Comparison of ENCODE assay signal across 8 mouse cellular contexts in the genomic region with DNA sequence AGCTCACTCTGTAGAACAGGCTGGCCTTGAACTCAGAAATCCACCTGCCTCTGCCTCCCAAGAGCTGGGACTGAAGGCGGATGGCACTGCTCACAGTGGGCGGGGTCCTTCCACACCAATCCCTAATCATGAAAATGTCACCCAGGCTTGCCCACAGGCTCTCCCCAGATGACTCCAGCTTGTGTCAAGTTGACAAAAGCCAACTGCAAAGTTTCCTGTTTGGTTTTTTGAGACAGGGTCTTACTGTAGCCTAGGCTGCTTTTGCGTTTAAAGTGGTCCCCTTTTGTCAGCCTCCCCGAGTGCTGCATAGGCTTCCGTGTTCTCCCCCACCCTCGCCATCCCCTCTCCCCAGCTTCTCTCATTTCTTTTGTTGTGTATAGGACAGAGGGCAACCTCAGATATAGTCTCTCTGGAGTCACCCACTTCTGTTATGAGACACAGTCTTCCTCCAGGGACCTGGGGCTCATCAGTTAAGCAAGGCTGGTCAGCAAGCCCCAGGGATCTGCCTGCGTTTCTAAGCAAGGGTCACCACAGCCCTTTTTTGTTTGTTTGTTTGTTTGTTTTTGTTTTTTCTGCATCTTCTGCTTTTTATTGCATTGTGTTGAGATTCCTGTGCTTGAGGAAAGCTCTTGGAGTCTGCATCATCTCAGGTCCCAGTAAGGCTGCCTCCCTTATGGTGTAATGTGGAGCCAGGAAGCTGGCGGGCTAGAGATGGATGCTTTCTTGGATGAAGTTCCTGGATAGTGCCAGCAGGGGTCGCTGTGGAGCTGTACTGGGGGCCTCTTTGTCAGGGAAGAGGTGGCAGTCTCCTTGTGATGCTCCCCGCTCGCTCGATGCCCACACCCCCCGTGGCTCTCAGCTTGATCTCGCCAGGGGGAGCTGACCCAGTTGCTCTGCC. TPM values are rescaled to one million over a fixed set of nuclear protein-coding genes. Genes with fewer than 3 reads are reported as not detected.
A peak's percentile ranks its signal among the peaks of the same experiment; 100 is the strongest.
DNase-seq lines count a peak whose midpoint lies in the region; ATAC-seq and TF ChIP-seq lines count a peak whose summit lies in the region.

No protein-coding gene starts in this region.

- peak; percentile 90 to 97 for DNase-seq in adrenal gland, adult (ENCODE audit: inconsistent age in 2 of 2, low spot score in 1 of 2)
- peak; percentile 78 for DNase-seq in gastrocnemius, adult 8-10 months (ENCODE audit: low spot score in 2 of 2)
- DNase-seq in hindlimb bud, embryonic 11.5 days (ENCODE audit: extremely low spot score, low read depth, low spot score) = peak; percentile 75
- DNase-seq in left cerebral cortex, adult 2 months (ENCODE audit: extremely low spot score in 1 of 2, low spot score in 2 of 2) = peak; percentile 87 to 92
- DNase-seq in right cerebral cortex, postnatal 10 days (ENCODE audit: low spot score in 2 of 2) = peak; percentile 90 to 94
- peak; percentile 90 for DNase-seq in urinary bladder, postnatal 14 days (ENCODE audit: low spot score)

- no peak for TF ChIP-seq POLR2A in cortical plate, adult 2 months (IDR thresholded peaks at IDR 0.05; ENCODE audit: extremely low read depth, insufficient read depth, low read length)

- no peak overlapping the region for H3K4me3 ChIP-seq in cortical plate, adult 2 months (ENCODE audit: insufficient read depth, low read length)
- peak overlapping the region; percentile 3; the same call in 1 of the 2 replicates for H3K4me3 ChIP-seq in left cerebral cortex, adult 2 months

- H3K27ac ChIP-seq in cortical plate, adult 2 months (ENCODE audit: insufficient read depth, low read length) = no peak overlapping the region
- 0 out of 2 replicates have a peak overlapping the region, but pooled peaks have one; percentile 41 for H3K27ac ChIP-seq in left cerebral cortex, adult 2 months

- ATAC-seq in megakaryocyte-erythroid progenitor cell, adult 5-6 weeks (replicated peaks; ENCODE audit: low FRiP score, low TSS enrichment, poor library complexity, severe bottlenecking) = peak; percentile 59

- no peaks in the 10 kb centered on the region for H3K4me1 ChIP-seq in cortical plate, adult 2 months (ENCODE audit: control insufficient read depth, insufficient read depth, low read length)

- intact Hi-C loops in left cerebral cortex, adult 2 months (cut with DNase I) = loop anchor here (1.0 to 5.0 kb wide), 3 partner anchors 28 to 414 kb away; no protein-coding TSS in a partner anchor

- TF ChIP-seq CTCF in cortical plate, adult 2 months (IDR thresholded peaks at IDR 0.05; ENCODE audit: extremely low read depth, insufficient read depth, low read length) = peak; percentile 94
- TF ChIP-seq CTCF in left cerebral cortex, adult 2 months (IDR thresholded peaks at IDR 0.05) = no peak; the same call in none of the 2 replicates

RNA-seq across cellular contexts. Expression of gene Prcd, which starts 10.4 kb away (rescaled TPM):
- polyA plus RNA-seq in cortical plate, adult 2 months (2012; rRNA removed) = 8.2 and 8.4 TPM in 2 replicates
- under 1 TPM in 2 of 4 experiments, not detected in 2; 0.29 to 0.51 TPM for total RNA-seq in gastrocnemius, adult 8-10 months (2022)
- total RNA-seq in left cerebral cortex, adult 2 months (2021) = 1 to 10 TPM; 5.4 to 5.8 TPM
- total RNA-seq in megakaryocyte-erythroid progenitor cell, adult 5-6 weeks (2014; fragmentation: Nextera tagmentation) = 2.1 TPM in 1 of 2 replicates, not detected in the other
- total RNA-seq in megakaryocyte-erythroid progenitor cell, adult 5-6 weeks (2017) = not detected in 2 replicates

RNA-seq across cellular contexts. Expression of gene Cygb, which starts 11.2 kb away (rescaled TPM):
- polyA plus RNA-seq in cortical plate, adult 2 months (2012; rRNA removed) = 49.6 and 49.8 TPM in 2 replicates
- 10 to 100 TPM in 2 of 4 experiments, 1 to 10 TPM in 2; 6.4 to 14.4 (median 10.1) TPM for total RNA-seq in gastrocnemius, adult 8-10 months (2022)
- total RNA-seq in left cerebral cortex, adult 2 months (2021) = 10 to 100 TPM; 42.8 to 45.3 TPM
- total RNA-seq in megakaryocyte-erythroid progenitor cell, adult 5-6 weeks (2014; fragmentation: Nextera tagmentation) = not detected in 2 replicates
- total RNA-seq in megakaryocyte-erythroid progenitor cell, adult 5-6 weeks (2017) = not detected in 2 replicates

RNA-seq across cellular contexts. Expression of gene Rhbdf2, which starts 16.1 kb away (rescaled TPM):
- 1.8 and 2.1 TPM in 2 replicates for polyA plus RNA-seq in cortical plate, adult 2 months (2012; rRNA removed)
- 10 to 100 TPM; 10.6 to 19.9 (median 11.2) TPM for total RNA-seq in gastrocnemius, adult 8-10 months (2022)
- total RNA-seq in left cerebral cortex, adult 2 months (2021) = 1 to 10 TPM; 1.9 to 2.0 TPM
- total RNA-seq in megakaryocyte-erythroid progenitor cell, adult 5-6 weeks (2014; fragmentation: Nextera tagmentation) = 4.1 and 6.1 TPM in 2 replicates
- total RNA-seq in megakaryocyte-erythroid progenitor cell, adult 5-6 weeks (2017) = 1.3 and 3.3 TPM in 2 replicates

RNA-seq across cellular contexts. Expression of gene Aanat, which starts 56.7 kb away (rescaled TPM):
- polyA plus RNA-seq in cortical plate, adult 2 months (2012; rRNA removed) = 1.5 and 2.3 TPM in 2 replicates
- not detected for total RNA-seq in gastrocnemius, adult 8-10 months (2022)
- 1 to 10 TPM; 1.3 to 2.2 TPM for total RNA-seq in left cerebral cortex, adult 2 months (2021)
- total RNA-seq in megakaryocyte-erythroid progenitor cell, adult 5-6 weeks (2014; fragmentation: Nextera tagmentation) = not detected in 2 replicates
- total RNA-seq in megakaryocyte-erythroid progenitor cell, adult 5-6 weeks (2017) = not detected in 2 replicates

Comparison
In these comparisons a context has a peak if more than half of its experiments do, and no peak if none do; other contexts are left out.
1. RNA of gene Cygb, which starts 11.2 kb away (total RNA-seq): 42.8 to 45.3 TPM in left cerebral cortex, adult 2 months and 6.4 to 14.4 TPM in gastrocnemius, adult 8-10 months; not detected in megakaryocyte-erythroid progenitor cell, adult 5-6 weeks; every median in the first group is over 4 times any median in the second.
2. Peak in every context shown above with its lines, with median percentiles within 50 percentile points of each other: DNase-seq.